Mouse (Mus musculus) olfactory bulb, adult 2 months (tissue): Measurements from ENCODE around the gene Mettl17.

Source experiments
- CTCF ChIP-seq: fragments of 200-500 bp; IDR thresholded peaks from 2 replicates; pipeline ENCODE4 v1.5.1; 2012; ENCODE audit warnings: low read depth, mild to moderate bottlenecking, low read length, moderate library complexity; ENCODE audit not compliant: insufficient read depth
- POLR2A ChIP-seq: fragments of 200-500 bp; IDR thresholded peaks from 2 replicates; pipeline ENCODE4 v1.6.1; 2012; ENCODE audit warnings: mild to moderate bottlenecking, low read depth, low read length, moderate library complexity; ENCODE audit not compliant: insufficient read depth

- TF ChIP-seq CTCF: no peak
- no peak for TF ChIP-seq POLR2A
These were observed 20.1 kb downstream of the Mettl17 start for GRCm38 (mm10) chr14:51904706-51905105.
